Mouse (Mus musculus) retina, embryonic 14.5 days (tissue): ENCODE measurements around the gene Kif2a.
A peak's percentile ranks its signal among the peaks of the same experiment; 100 is the strongest.

Experiments used
- DNase-seq: peaks from one replicate; pipeline ENCODE4 v3.0.0-alpha.2; 2015; ENCODE audit warnings: low spot score

The Kif2a gene

GRCm38 (mm10) chr13:107021461-107022265, at the start of gene Kif2a:
TSS of gene Kif2a (minus strand) at chr13:107022126.
- DNase-seq = peak; percentile 70

GRCm38 (mm10) chr13:107069061-107069460, 47.1 kb upstream of the Kif2a start:
- no peak for DNase-seq

GRCm38 (mm10) chr13:107065098-107065855, 43.4 kb upstream of the Kif2a start:
- DNase-seq = peak; percentile 43

GRCm38 (mm10) chr13:107064263-107064662, 42.3 kb upstream of the Kif2a start:
- no peak for DNase-seq

- DNase-seq = no peak
Measured at GRCm38 (mm10) chr13:107063115-107063807, 41.3 kb upstream of the Kif2a start.

GRCm38 (mm10) chr13:107060098-107060497, 38.2 kb upstream of the Kif2a start:
- DNase-seq = no peak

- DNase-seq = no peak
Measured at GRCm38 (mm10) chr13:107059460-107059859, 37.5 kb upstream of the Kif2a start.

- DNase-seq = no peak
Measured at GRCm38 (mm10) chr13:107056318-107056717, 34.4 kb upstream of the Kif2a start.

GRCm38 (mm10) chr13:107054496-107054895, 32.6 kb upstream of the Kif2a start:
- no peak for DNase-seq

GRCm38 (mm10) chr13:107051342-107051741, 29.4 kb upstream of the Kif2a start:
- DNase-seq = no peak

GRCm38 (mm10) chr13:107044229-107044628, 22.3 kb upstream of the Kif2a start:
- DNase-seq = no peak

- DNase-seq = no peak
Measured at GRCm38 (mm10) chr13:107042551-107042950, 20.6 kb upstream of the Kif2a start.

- DNase-seq = no peak
Measured at GRCm38 (mm10) chr13:107039493-107039892, 17.6 kb upstream of the Kif2a start.

GRCm38 (mm10) chr13:107038346-107038745, 16.4 kb upstream of the Kif2a start:
- DNase-seq = no peak

GRCm38 (mm10) chr13:107035511-107036113, 13.7 kb upstream of the Kif2a start:
- DNase-seq = no peak

- DNase-seq = no peak
Measured at GRCm38 (mm10) chr13:107035078-107035477, 13.2 kb upstream of the Kif2a start.

GRCm38 (mm10) chr13:107034028-107034920, 12.3 kb upstream of the Kif2a start:
- DNase-seq = no peak

GRCm38 (mm10) chr13:107031228-107031627, 9.3 kb upstream of the Kif2a start:
- DNase-seq = no peak

GRCm38 (mm10) chr13:107027218-107027617, 5.3 kb upstream of the Kif2a start:
- DNase-seq = no peak

- DNase-seq = no peak
Measured at GRCm38 (mm10) chr13:107025663-107026062, 3.7 kb upstream of the Kif2a start.
